In the genomic region with DNA sequence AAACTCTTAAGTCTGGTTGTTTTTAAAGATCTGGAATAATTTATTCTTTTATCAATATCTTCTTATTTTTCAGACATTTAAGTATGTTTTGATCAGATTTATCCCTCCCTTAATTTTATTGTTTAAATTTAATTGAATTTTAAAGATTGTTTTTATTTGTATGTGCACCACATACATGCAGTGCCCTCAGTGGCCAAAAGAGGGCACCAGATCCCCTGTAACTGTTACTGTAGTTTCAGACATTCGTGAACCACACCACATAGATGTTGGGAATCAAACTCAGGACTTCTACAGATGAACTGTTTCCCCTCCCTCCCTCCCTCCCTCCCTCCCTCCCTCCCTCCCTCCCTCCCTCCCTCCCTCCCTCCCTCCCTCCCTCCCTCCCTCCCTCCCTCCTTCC, we compare ENCODE assay signal across 8 mouse cellular contexts. TPM values are rescaled to one million over a fixed set of nuclear protein-coding genes. Genes with fewer than 3 reads are reported as not detected.
DNase-seq lines count a peak whose midpoint lies in the region; ATAC-seq and TF ChIP-seq lines count a peak whose summit lies in the region.

No protein-coding gene starts in this region.

- no peak for TF ChIP-seq EP300 in heart, postnatal 0 days (IDR thresholded peaks at IDR 0.05; ENCODE audit: low read depth)

- no peak for ATAC-seq in heart, postnatal 0 days (ENCODE audit: insufficient read depth, low read depth)

- DNase-seq in heart, postnatal 0 days (ENCODE audit: low spot score), result no peak
- DNase-seq in heart, postnatal 25 days (ENCODE audit: low spot score), result no peak
- DNase-seq in right cerebral cortex, postnatal 14 days, result peak; percentile 71
- no peak for DNase-seq in right cerebral cortex, postnatal 25 days
- peak; percentile 43 for DNase-seq in adrenal gland, postnatal 25 days
- DNase-seq in kidney, postnatal 36 days, result peak; percentile 41 to 83
- DNase-seq in retina, embryonic 14.5 days (ENCODE audit: low spot score), result peak; percentile 70
- no peak for DNase-seq in left cerebral cortex, adult 11 months (ENCODE audit: low spot score)

- H3K36me3 ChIP-seq in heart, postnatal 0 days (replicated peaks; ENCODE audit: control insufficient read depth, insufficient read depth, low read length), result no peaks in the 10 kb centered on the region

- H3K27me3 ChIP-seq in heart, postnatal 0 days (ENCODE audit: control insufficient read depth, insufficient read depth, low read length), result no peaks in the 10 kb centered on the region

- H3K9ac ChIP-seq in heart, postnatal 0 days (replicated peaks; ENCODE audit: low read depth, low read length), result no peak overlapping the region

- H3K27ac ChIP-seq in heart, postnatal 0 days (ENCODE audit: low read depth), result no peak overlapping the region

- H3K9me3 ChIP-seq in heart, postnatal 0 days (replicated peaks; ENCODE audit: control insufficient read depth, low read length), result no peaks in the 10 kb centered on the region

- H3K4me2 ChIP-seq in heart, postnatal 0 days (ENCODE audit: low read depth, low read length), result no peak overlapping the region

- H3K4me1 ChIP-seq in heart, postnatal 0 days (ENCODE audit: control insufficient read depth, insufficient read depth), result peaks cover 6% of the 10 kb centered on the region

- no peak overlapping the region for H3K4me3 ChIP-seq in heart, postnatal 0 days (ENCODE audit: low read depth, low read length)

- WGBS in heart, postnatal 0 days, result 10% methylated on average over 1 of the region's 1 CpGs

- intact Hi-C loops in heart, postnatal 25 days (cut with DNase I), result loop anchor here (2.0 to 5.0 kb wide), 3 partner anchors 82 to 187 kb away; partner anchors contain the start of gene F3

- TF ChIP-seq CTCF in heart, postnatal 0 days (IDR thresholded peaks at IDR 0.05; ENCODE audit: low read depth), result peak; percentile 80

RNA-seq across cellular contexts. Expression of gene Slc44a3, which starts 18.2 kb away (rescaled TPM):
- 1.5 and 6.0 TPM in 2 replicates for total RNA-seq in heart, postnatal 0 days (2014; rRNA removed; ENCODE audit: low replicate concordance)
- 0.79 and 1.3 TPM in 2 replicates for polyA plus RNA-seq in heart, postnatal 0 days (2015; fragmentation: Nextera tagmentation; extraction: Ambion mirVana)
- not detected for total RNA-seq in heart, postnatal 25 days (2021)
- total RNA-seq in adrenal gland, postnatal 25 days (2021), result 24.0 and 25.1 TPM in 2 replicates

Comparison
In these comparisons a context has a peak if more than half of its experiments do, and no peak if none do; other contexts are left out.
1. DNase-seq: peak in right cerebral cortex, postnatal 14 days (single experiment), adrenal gland, postnatal 25 days (single experiment), kidney, postnatal 36 days (2 of 2) and retina, embryonic 14.5 days (single experiment); none in heart, postnatal 0 days (single experiment), heart, postnatal 25 days (single experiment), right cerebral cortex, postnatal 25 days (single experiment) and left cerebral cortex, adult 11 months (single experiment).